Mouse (Mus musculus): ENCODE measurements around the gene Tnfsf18. TPM values are rescaled to one million over a fixed set of nuclear protein-coding genes. Genes with fewer than 3 reads are reported as not detected.

Tnfsf18 gene
- total and polyA plus RNA-seq, 2 experiments from 2014 or later = not detected

GRCm38 (mm10) chr1:161477221-161477620, 17.2 kb upstream of the Tnfsf18 start:
- Histone ChIP-seq H3K4me2 (ENCODE audit: low read depth, low read length) (no peak overlapping the region), H3K9ac (replicated peaks; ENCODE audit: low read depth, low read length) (no peak overlapping the region), H3K27ac (ENCODE audit: low read depth) (no peak overlapping the region), H3K27me3 (ENCODE audit: control insufficient read depth, insufficient read depth, low read length) (no peaks in the 10 kb centered on the region), H3K9me3 (replicated peaks; ENCODE audit: control insufficient read depth, low read length) (no peaks in the 10 kb centered on the region), H3K36me3 (replicated peaks; ENCODE audit: control insufficient read depth, insufficient read depth, low read length) (no peaks in the 10 kb centered on the region), H3K4me3 (ENCODE audit: low read depth, low read length) (no peak overlapping the region), H3K4me1 (ENCODE audit: control insufficient read depth, insufficient read depth) (no peaks in the 10 kb centered on the region)
- ATAC-seq (ENCODE audit: insufficient read depth, low read depth) = no peak
- no peak for DNase-seq (ENCODE audit: low spot score)
- 57% methylated on average over 3 of the region's 3 CpGs for WGBS
- TF ChIP-seq CTCF (IDR thresholded peaks at IDR 0.05; ENCODE audit: low read depth) (no peak), EP300 (IDR thresholded peaks at IDR 0.05; ENCODE audit: low read depth) (no peak)

- no peak overlapping the region for H3K9ac ChIP-seq (replicated peaks; ENCODE audit: low read depth, low read length)
- WGBS = 62% methylated on average over 1 of the region's 1 CpGs
- no peak for DNase-seq (ENCODE audit: low spot score)
- H3K36me3 ChIP-seq (replicated peaks; ENCODE audit: control insufficient read depth, insufficient read depth, low read length) = no peaks in the 10 kb centered on the region
- TF ChIP-seq CTCF (IDR thresholded peaks at IDR 0.05; ENCODE audit: low read depth) = no peak
- TF ChIP-seq EP300 (IDR thresholded peaks at IDR 0.05; ENCODE audit: low read depth) = no peak
- no peak overlapping the region for H3K4me3 ChIP-seq (ENCODE audit: low read depth, low read length)
- H3K27ac ChIP-seq (ENCODE audit: low read depth) = no peak overlapping the region
- ATAC-seq (ENCODE audit: insufficient read depth, low read depth) = no peak
- H3K4me1 ChIP-seq (ENCODE audit: control insufficient read depth, insufficient read depth) = no peaks in the 10 kb centered on the region
- H3K4me2 ChIP-seq (ENCODE audit: low read depth, low read length) = no peak overlapping the region
- H3K9me3 ChIP-seq (replicated peaks; ENCODE audit: control insufficient read depth, low read length) = no peaks in the 10 kb centered on the region
- no peaks in the 10 kb centered on the region for H3K27me3 ChIP-seq (ENCODE audit: control insufficient read depth, insufficient read depth, low read length)
Measured at GRCm38 (mm10) chr1:161479854-161480253, 14.6 kb upstream of the Tnfsf18 start.

- WGBS = 78% methylated on average over 3 of the region's 3 CpGs
- Histone ChIP-seq H3K9ac (replicated peaks; ENCODE audit: low read depth, low read length) (no peak overlapping the region), H3K9me3 (replicated peaks; ENCODE audit: control insufficient read depth, low read length) (no peaks in the 10 kb centered on the region), H3K4me3 (ENCODE audit: low read depth, low read length) (no peak overlapping the region), H3K36me3 (replicated peaks; ENCODE audit: control insufficient read depth, insufficient read depth, low read length) (no peaks in the 10 kb centered on the region), H3K27ac (ENCODE audit: low read depth) (no peak overlapping the region), H3K4me2 (ENCODE audit: low read depth, low read length) (no peak overlapping the region), H3K4me1 (ENCODE audit: control insufficient read depth, insufficient read depth) (no peaks in the 10 kb centered on the region), H3K27me3 (ENCODE audit: control insufficient read depth, insufficient read depth, low read length) (no peaks in the 10 kb centered on the region)
- ATAC-seq (ENCODE audit: insufficient read depth, low read depth) (no peak), DNase-seq (ENCODE audit: low spot score) (no peak)
- TF ChIP-seq CTCF (IDR thresholded peaks at IDR 0.05; ENCODE audit: low read depth) (no peak), EP300 (IDR thresholded peaks at IDR 0.05; ENCODE audit: low read depth) (no peak)
Measured at GRCm38 (mm10) chr1:161482211-161482610, 12.2 kb upstream of the Tnfsf18 start.

- 47% methylated on average over 5 of the region's 5 CpGs for WGBS
- no peak overlapping the region for H3K9ac ChIP-seq (replicated peaks; ENCODE audit: low read depth, low read length)
- no peaks in the 10 kb centered on the region for H3K36me3 ChIP-seq (replicated peaks; ENCODE audit: control insufficient read depth, insufficient read depth, low read length)
- no peak overlapping the region for H3K4me2 ChIP-seq (ENCODE audit: low read depth, low read length)
- no peak overlapping the region for H3K27ac ChIP-seq (ENCODE audit: low read depth)
- TF ChIP-seq EP300 (IDR thresholded peaks at IDR 0.05; ENCODE audit: low read depth) (no peak), CTCF (IDR thresholded peaks at IDR 0.05; ENCODE audit: low read depth) (no peak)
- DNase-seq (ENCODE audit: low spot score) (no peak), ATAC-seq (ENCODE audit: insufficient read depth, low read depth) (no peak)
- H3K4me3 ChIP-seq (ENCODE audit: low read depth, low read length) = no peak overlapping the region
- H3K27me3 ChIP-seq (ENCODE audit: control insufficient read depth, insufficient read depth, low read length) = no peaks in the 10 kb centered on the region
- no peaks in the 10 kb centered on the region for H3K4me1 ChIP-seq (ENCODE audit: control insufficient read depth, insufficient read depth)
- H3K9me3 ChIP-seq (replicated peaks; ENCODE audit: control insufficient read depth, low read length) = no peaks in the 10 kb centered on the region
Measured at GRCm38 (mm10) chr1:161487069-161487468, 7.4 kb upstream of the Tnfsf18 start.

GRCm38 (mm10) chr1:161491766-161492165, 2.7 kb upstream of the Tnfsf18 start:
- Histone ChIP-seq H3K4me2 (ENCODE audit: low read depth, low read length) (no peak overlapping the region), H3K27me3 (ENCODE audit: control insufficient read depth, insufficient read depth, low read length) (no peaks in the 10 kb centered on the region), H3K4me1 (ENCODE audit: control insufficient read depth, insufficient read depth) (peaks cover 10% of the 10 kb centered on the region), H3K4me3 (ENCODE audit: low read depth, low read length) (no peak overlapping the region), H3K36me3 (replicated peaks; ENCODE audit: control insufficient read depth, insufficient read depth, low read length) (no peaks in the 10 kb centered on the region), H3K9me3 (replicated peaks; ENCODE audit: control insufficient read depth, low read length) (no peaks in the 10 kb centered on the region), H3K27ac (ENCODE audit: low read depth) (no peak overlapping the region), H3K9ac (replicated peaks; ENCODE audit: low read depth, low read length) (no peak overlapping the region)
- ATAC-seq (ENCODE audit: insufficient read depth, low read depth) = no peak
- DNase-seq (ENCODE audit: low spot score) = no peak
- TF ChIP-seq EP300 (IDR thresholded peaks at IDR 0.05; ENCODE audit: low read depth) (no peak), CTCF (IDR thresholded peaks at IDR 0.05; ENCODE audit: low read depth) (no peak)
- WGBS = 67% methylated on average over 7 of the region's 7 CpGs

GRCm38 (mm10) chr1:161496866-161497645, 2.6 kb downstream of the Tnfsf18 start:
- 30% methylated on average over 7 of the region's 7 CpGs for WGBS
- Histone ChIP-seq H3K27me3 (ENCODE audit: control insufficient read depth, insufficient read depth, low read length) (no peaks in the 10 kb centered on the region), H3K4me2 (ENCODE audit: low read depth, low read length) (no peak overlapping the region), H3K36me3 (replicated peaks; ENCODE audit: control insufficient read depth, insufficient read depth, low read length) (no peaks in the 10 kb centered on the region), H3K4me3 (ENCODE audit: low read depth, low read length) (no peak overlapping the region), H3K9ac (replicated peaks; ENCODE audit: low read depth, low read length) (no peak overlapping the region), H3K9me3 (replicated peaks; ENCODE audit: control insufficient read depth, low read length) (no peaks in the 10 kb centered on the region), H3K27ac (ENCODE audit: low read depth) (no peak overlapping the region), H3K4me1 (ENCODE audit: control insufficient read depth, insufficient read depth) (peaks cover 18% of the 10 kb centered on the region)
- no peak; the same call in 1 of the 2 replicates for ATAC-seq (ENCODE audit: insufficient read depth, low read depth)
- no peak for DNase-seq (ENCODE audit: low spot score)
- no peak for TF ChIP-seq CTCF (IDR thresholded peaks at IDR 0.05; ENCODE audit: low read depth)
- no peak for TF ChIP-seq EP300 (IDR thresholded peaks at IDR 0.05; ENCODE audit: low read depth)
